Mouse (Mus musculus) frontal cortex, postnatal 25 days (tissue): ENCODE results near the gene Fmo1.
A peak's percentile ranks its signal among the peaks of the same experiment; 100 is the strongest.

Source experiments
- DNase-seq, 2 experiments: peaks; one replicate each; pipeline ENCODE4 v3.0.0; 2022; ENCODE audit warnings: low spot score in 2 of 2

The Fmo1 gene

GRCm38 (mm10) chr1:162866280-162866681 lies at the start of gene Fmo1:
TSS of gene Fmo1 (minus strand) at chr1:162866610.
- DNase-seq = no peak

GRCm38 (mm10) chr1:162914932-162915556 lies 48.6 kb upstream of the Fmo1 start:
- no peak for DNase-seq

GRCm38 (mm10) chr1:162912085-162912484 lies 45.7 kb upstream of the Fmo1 start:
- no peak for DNase-seq

- no peak for DNase-seq
Observed at GRCm38 (mm10) chr1:162901879-162902278, 35.5 kb upstream of the Fmo1 start.

- no peak for DNase-seq
Observed at GRCm38 (mm10) chr1:162897838-162898811, 31.7 kb upstream of the Fmo1 start, which contains the start of gene Fmo2. TSS of gene Fmo2 (minus strand) at chr1:162898726.

GRCm38 (mm10) chr1:162895900-162896299 lies 29.5 kb upstream of the Fmo1 start:
- peak; percentile 41 to 66 for DNase-seq

- no peak for DNase-seq
Observed at GRCm38 (mm10) chr1:162893014-162893413, 26.6 kb upstream of the Fmo1 start.

- no peak for DNase-seq
Observed at GRCm38 (mm10) chr1:162891980-162892451, 25.6 kb upstream of the Fmo1 start.

GRCm38 (mm10) chr1:162888646-162889045 lies 22.2 kb upstream of the Fmo1 start:
- no peak for DNase-seq

- DNase-seq = no peak
Observed at GRCm38 (mm10) chr1:162887644-162888043, 21.2 kb upstream of the Fmo1 start.

- DNase-seq = no peak
Observed at GRCm38 (mm10) chr1:162886138-162886816, 19.9 kb upstream of the Fmo1 start.

GRCm38 (mm10) chr1:162882681-162883080 lies 16.3 kb upstream of the Fmo1 start:
- no peak for DNase-seq

GRCm38 (mm10) chr1:162879595-162880369 lies 13.4 kb upstream of the Fmo1 start:
- peak; percentile 27 to 34 for DNase-seq

- no peak for DNase-seq
Observed at GRCm38 (mm10) chr1:162875091-162875490, 8.7 kb upstream of the Fmo1 start.

- no peak for DNase-seq
Observed at GRCm38 (mm10) chr1:162871701-162872311, 5.4 kb upstream of the Fmo1 start.

GRCm38 (mm10) chr1:162870978-162871377 lies 4.6 kb upstream of the Fmo1 start:
- DNase-seq = no peak

GRCm38 (mm10) chr1:162867396-162867795 lies 986 bp upstream of the Fmo1 start:
- DNase-seq = no peak

GRCm38 (mm10) chr1:162865493-162865830 lies 948 bp downstream of the Fmo1 start:
- no peak for DNase-seq

GRCm38 (mm10) chr1:162864816-162865492 lies 1.5 kb downstream of the Fmo1 start:
- no peak for DNase-seq

GRCm38 (mm10) chr1:162864279-162864678 lies 2.1 kb downstream of the Fmo1 start:
- DNase-seq = no peak
